Mouse (Mus musculus): ENCODE data around the gene Gk5. TPM values are rescaled to one million over a fixed set of nuclear protein-coding genes. Genes with fewer than 3 reads are reported as not detected.
"Not testable (repeated sequence)": the region's sequence is repeated elsewhere in the genome, so short reads cannot be mapped to it uniquely, and the experiment has no call there.

The Gk5 gene
- total RNA-seq, 2 experiments from 2014 or later, result 9.1 to 10.4 TPM

DNA sequence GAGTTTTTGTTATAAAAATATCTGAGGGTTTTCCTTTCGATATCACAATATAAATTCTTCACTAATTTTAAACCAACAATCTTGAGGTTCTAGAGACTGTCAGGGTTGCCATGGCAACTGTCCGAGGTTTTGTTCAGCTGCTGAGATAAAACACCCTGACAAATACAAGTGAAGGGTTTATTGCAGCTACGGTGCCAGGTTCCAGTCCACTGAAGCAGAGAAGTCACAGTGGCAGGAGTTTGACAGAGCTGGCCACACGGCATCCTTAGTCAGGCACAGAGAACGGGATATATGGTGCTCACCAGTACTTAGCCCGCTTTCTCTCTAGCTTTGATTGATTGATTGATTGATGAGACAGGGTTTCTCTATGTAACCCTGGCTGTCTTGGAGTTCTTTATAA, 23.3 kb downstream of the Gk5 start:
- intact Hi-C loops (cut with DNase I), result no loop called here
- no peak for DNase-seq

DNA sequence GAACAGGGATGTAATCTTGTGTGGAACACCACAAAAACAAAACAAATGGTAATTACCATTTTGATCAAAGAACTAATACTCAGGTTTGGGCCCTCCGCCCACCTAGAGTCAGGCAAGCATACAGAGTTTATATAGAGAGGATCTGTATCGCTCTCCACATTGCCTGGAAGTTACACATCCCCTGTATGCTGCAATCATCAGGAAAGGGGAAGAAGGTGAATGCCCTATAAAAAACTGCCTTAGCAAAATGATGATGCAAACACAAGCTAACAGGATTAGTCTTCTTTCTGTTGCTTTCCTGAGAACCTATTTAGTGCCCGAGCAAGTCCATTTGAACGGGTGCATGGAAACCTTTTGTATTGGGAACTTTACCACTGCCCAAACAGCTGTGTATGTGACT, 24.5 kb downstream of the Gk5 start:
- intact Hi-C loops (cut with DNase I), result no loop called here
- DNase-seq, result no peak

DNA sequence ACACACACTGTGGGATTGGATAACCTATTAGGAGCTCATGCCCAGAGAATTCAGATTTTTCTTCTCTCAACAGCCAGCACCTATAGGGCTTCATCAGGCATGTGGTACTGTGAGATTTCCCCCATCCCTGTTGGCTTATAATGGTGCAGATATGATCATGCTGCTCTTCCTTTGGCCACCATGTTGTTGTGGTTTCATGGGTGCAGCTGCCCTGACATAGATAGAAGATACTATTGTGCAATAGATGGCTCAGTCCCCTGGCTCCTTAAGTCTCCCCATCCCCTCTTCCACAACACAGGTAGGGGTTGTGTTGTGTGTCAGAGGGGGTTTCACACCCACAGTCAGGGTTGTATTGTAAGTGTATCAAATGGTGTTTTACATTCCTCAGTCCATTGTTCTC, 25.7 kb downstream of the Gk5 start:
- DNase-seq, result no peak
- intact Hi-C loops (cut with DNase I), result no loop called here

DNA sequence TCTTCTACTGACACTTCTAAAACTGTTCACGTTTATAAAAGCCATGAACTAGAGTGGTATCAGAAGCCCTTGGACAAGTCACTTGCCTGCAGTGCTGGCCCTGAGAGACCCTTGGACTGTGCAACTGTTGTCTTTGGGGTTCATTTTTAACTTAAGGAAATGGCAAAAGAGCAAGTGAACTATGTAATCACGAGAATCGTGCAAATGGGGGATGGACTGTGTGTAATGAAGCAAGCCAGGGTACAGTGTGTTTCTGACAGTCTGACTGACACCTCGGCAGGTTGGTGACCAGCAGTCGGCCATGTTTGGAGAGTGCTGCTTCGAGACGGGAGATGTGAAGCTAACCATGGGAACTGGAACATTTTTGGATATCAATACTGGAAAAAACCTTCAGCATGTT, 33.6 kb downstream of the Gk5 start:
- intact Hi-C loops (cut with DNase I), result no loop called here
- no peak for DNase-seq

DNA sequence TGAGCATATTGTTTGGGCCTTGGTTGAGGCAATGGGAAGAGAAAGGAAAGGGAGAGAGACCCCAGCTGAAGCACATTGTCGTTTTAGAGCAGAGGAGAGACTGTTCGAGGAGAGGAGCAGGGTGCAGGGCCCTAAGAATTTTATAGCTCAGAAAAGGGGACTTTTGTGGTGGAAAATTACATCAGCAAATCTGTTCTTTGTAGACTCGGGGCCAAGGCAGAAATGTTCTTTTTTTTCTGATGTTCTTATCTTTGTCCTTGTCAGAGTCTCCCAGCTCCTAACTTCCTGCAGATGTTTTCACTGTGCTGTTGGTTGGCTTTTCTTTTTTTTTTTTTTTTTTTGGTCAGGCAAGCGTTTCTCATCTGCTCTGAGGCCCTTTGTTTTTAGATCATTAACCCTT, 39.3 kb downstream of the Gk5 start:
- DNase-seq, result no peak
- intact Hi-C loops (cut with DNase I), result no loop called here

DNA sequence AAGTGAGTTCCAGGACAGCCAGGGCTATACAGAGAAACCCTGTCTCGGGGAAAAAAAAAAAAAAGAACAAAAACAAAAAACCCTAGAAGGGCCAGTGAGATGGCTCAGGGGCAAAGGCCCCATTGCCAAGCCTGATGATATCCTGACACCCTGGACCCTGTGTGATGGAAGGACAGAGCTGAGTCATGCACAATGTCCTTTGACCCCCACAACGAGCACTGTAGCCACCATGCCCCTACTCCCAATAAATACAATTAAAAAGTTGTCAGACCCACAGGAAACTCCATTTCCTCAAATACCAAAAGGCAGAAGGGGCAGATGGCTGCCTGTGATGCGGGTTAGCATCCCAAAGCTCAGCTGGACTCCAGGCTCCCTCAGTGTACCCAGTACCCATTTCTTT, 39.9 kb downstream of the Gk5 start:
- intact Hi-C loops (cut with DNase I), result no loop called here
- DNase-seq, result no peak

DNA sequence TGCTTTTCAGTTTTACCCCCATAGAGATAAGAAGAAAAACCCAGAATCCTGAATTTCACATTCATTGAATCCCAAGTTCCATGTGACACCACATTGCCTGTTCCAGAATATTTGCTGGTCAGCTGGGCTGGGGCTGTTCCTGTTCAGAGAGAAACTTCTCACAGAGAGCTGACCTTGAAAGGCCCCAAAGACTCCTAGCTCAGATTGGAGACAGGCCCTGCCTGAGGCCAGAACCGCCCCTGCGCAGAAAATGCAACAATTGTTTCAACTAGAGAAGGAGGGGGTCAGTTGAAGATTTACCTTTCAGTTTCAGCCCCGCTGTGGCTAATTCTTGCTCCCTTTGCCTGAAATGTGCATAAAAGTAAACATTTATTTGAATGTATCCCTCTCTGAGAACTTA, 41.6 kb downstream of the Gk5 start:
- no peak for DNase-seq
- intact Hi-C loops (cut with DNase I), result no loop called here

DNA sequence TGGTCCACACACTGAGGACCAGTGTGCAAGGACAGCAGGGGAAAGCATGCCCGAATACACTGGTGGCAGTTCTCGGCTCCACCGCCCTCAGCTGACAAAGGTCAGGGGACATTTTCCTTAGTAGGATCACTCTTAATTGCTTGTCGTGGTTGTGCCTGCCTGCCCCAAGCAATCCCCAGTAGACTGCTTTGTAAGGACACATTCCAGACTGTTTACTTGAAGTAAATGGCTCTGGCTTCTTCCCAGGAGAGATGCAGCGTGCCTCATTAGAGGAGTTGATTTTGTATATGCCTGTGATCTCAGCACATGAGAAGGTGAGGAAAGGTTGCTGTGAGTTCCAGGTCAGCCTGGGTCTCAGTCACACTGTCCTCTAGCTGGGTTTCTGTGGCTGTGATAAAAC, 43.3 kb downstream of the Gk5 start:
- intact Hi-C loops (cut with DNase I), result no loop called here

DNA sequence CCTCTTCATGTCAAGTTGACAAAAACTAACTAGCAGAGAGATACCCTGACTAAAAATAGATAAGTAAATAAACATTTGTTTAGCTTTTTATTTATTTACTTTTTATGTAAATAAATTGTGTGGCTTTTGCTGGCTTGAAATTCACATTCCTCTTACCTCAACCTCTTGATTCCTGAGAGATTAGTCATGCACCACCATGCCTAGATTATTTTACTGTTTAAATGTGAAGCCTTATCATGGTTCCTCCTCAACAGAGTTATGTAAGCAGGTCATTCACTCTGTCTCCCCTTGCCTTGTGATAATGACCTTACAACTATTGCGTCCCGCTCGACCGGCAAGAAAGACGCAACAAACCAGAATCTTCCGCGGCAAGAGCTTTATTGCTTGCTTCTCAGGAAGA, 44.3 kb downstream of the Gk5 start:
- intact Hi-C loops (cut with DNase I), result no loop called here
- no peak for DNase-seq

More for the DNA sequence above, 43.3 kb downstream of the Gk5 start:
- no peak for DNase-seq

DNA sequence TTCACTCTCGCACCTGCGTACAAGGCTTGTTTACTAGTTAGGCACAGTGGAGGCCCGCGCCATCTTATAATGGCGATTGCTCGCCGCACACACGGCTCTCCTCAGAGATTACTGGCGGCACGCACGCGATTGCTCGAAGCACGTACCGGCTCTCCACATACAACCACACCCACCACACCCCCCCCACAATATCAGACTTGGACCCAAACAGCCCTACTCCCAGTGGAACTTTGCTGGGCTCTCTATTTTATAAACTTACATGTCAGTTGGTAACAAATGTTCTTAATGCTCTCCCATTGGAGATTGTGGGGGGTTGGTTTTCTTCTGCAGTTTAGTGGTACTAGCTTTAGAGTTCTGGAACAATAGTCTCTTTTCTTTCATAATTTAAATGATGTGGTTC, 44.8 kb downstream of the Gk5 start:
- intact Hi-C loops (cut with DNase I); DNase-seq: not testable (repeated sequence)

DNA sequence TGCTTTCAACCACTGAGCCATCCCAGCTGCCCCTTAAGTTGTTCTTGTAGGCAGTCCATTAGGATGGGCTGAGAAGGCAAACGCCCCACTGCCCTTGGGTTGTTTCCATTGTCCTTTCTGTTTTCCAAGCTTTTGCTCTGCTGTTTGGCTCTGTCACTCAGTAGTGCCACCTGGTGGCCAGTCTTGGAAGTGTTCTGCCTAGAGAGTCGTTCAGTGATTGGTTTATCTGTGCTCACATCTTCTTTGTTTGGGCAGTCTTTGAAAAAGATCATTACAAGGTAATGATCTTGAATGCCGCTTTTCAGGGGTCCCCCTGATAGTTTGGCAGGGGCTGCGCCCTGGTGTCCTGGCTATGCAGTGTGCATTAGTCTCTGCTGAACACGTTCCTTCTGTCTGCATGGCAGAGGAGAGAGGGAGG, 48.0 kb downstream of the Gk5 start:
- peak; percentile 72 for DNase-seq
- intact Hi-C loops (cut with DNase I), result no loop called here

DNA sequence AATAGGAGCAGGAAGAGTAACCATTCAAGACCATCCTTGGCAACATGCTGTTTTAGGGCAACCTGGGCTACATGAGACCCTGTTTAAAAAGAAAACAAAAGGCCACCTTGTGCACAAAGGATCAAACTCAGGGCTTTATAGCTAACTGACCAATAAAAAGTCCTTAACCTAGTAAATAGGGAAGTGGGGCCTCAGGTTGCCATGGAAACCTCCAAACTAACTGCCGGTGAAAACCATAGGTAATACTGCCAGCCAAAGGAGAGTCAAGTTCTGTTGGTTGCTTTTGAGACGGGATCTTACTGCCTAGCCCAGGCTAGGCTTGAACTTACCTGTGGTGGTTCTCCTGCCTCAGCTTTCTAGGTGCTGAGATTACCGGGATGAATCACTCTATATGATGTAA, 51.4 kb downstream of the Gk5 start:
- intact Hi-C loops (cut with DNase I), result no loop called here
- DNase-seq, result no peak

DNA sequence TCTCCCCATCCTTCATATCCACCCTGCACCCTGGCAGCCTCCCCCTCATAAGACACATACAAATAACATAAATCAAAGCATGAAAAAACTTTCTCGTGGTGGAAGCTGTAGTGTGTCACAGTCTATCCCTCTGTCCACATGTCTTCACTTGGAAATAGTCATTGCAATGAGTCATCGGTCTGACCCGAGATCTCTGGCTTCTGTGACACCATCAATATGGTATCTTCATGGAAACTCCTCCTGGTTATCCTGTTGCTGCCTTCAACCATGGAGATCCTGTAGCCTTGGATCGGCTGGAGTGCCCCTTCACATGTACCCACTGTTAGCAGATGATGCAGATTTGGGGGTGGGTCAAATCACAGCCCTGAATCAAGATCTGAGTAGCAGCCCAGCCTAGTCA, 65.7 kb downstream of the Gk5 start:
- intact Hi-C loops (cut with DNase I), result no loop called here
- DNase-seq, result no peak

DNA sequence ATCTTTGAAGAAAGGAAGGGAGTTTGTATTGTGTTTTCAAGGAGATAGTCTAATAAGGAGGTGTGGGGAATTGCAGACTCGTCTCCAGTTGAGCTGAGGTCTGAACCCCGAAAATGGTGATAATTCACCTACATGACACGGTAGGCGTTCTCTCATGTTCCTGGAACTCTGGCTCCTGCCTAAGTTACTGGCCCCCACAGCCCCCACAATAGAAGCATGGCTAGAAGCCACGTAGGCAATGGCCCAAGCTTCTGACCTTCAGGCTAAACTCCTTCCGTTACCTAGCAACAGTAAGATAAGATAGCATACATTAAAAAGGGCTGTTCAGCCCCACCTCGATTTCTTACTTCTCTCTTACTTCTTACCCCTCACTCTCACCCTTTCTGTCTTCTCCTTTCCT, 67.5 kb downstream of the Gk5 start:
- intact Hi-C loops (cut with DNase I), result no loop called here

DNA sequence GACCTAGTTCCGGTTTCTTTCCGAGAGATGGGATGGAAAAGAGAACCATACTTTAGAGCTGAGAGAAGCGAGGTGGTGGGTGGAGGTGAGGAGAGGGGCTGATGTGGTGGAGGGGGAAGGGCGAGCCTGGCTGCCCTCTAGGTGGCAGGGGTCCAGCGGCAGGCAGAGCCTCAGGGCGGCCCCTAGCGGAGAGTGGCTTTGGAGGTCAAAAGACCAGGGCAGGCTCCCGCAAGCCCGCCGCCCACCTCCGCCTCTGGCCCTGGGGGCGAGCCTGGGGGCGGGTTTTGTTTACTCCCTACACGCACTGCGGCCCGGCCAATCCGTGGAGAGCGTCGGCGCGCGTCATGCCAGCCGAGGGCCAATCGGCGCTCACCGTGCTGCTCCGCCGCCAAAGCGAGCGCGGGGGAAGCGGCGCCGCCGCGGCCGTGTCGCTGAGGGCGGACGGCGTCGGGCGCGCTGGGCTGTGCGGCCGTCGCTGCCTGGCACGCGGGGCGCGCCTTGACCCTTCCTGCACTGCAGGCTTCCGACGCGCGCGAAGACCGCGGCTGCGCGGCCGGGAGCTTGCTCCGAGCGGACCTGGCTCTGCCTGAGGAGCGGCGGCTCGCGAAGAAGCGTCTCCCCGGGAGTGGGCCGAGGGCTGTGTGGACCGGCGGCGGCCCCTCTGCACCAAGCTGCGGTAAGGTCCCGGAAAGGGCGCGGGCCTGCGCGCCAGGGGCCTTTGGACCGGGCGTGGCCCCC, 76.9 kb downstream of the Gk5 start, which contains the start of gene Tfdp2:
Gene Tfdp2, plus strand, starts transcription at position 391 of the 738 bp plus-strand sequence.
- peak; percentile 93 for DNase-seq
- intact Hi-C loops (cut with DNase I), result no loop called here

More for the DNA sequence above, 67.5 kb downstream of the Gk5 start:
- DNase-seq, result no peak

DNA sequence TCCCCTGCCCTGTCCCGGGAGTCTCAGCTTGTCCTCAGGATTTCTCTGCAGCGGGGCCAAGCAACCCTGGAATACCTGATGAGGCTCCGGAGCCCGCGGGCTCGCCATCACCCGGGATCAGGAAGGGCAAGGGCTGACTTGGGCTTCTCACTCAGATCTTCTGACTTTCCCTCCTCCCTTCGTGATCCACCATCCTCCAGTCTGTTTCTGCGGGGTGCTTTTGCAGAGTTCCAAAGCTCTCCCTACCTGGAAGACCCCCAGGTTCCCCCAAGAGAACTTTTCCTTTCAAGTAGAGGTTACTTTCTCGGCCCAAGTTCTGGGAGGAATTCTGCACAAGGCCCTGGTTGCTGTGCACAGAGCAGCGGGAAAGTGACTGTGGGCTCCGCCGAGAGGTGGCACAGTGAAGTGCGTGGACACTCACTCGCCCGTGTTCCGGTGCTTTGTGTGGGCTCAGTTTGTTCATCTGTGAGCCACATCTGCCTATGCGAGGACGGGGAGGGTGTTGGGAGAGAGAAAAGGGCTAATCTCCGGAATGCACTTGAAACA, 77.5 kb downstream of the Gk5 start:
- intact Hi-C loops (cut with DNase I), result no loop called here
- DNase-seq, result peak; percentile 32

DNA sequence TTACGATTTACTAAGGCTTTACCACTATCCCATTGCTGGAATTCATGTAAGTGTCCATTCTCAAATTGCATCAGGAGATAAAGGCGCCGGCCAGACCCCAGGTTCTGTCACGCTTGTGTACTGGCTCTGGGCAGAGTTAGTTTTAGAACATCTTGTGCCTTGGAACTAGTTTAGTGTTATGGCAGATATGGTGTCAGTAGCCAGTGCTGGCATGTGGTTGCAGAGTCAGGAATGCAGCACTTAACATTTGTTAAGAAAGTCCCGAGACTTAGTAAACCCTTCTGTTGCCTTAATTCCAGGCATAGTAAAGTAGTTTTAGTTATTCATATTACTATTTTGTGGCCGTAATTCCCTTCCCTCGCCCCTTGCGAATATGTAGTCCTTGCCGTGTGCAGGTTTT, 78.6 kb downstream of the Gk5 start:
- intact Hi-C loops (cut with DNase I), result no loop called here
- DNase-seq, result no peak

DNA sequence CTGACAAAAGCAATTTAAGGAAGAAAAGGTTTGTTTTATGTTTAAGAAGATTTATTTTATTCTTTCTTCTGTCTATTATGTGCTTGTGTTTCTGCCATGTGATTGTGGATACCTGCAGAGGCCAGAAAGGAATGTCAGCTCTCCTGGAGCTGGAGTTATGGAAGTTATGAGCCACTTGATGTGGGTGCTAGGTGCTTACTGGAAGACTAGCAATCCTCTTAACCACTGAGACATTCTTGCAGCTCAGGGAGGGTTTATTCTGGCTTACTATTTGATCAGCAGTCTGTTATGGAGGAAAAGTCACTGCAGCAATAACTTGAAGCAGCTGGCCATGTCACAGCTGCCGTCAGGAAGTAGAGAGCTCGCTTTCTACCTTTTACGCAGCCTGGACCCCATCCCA, 84.5 kb downstream of the Gk5 start:
- intact Hi-C loops (cut with DNase I), result no loop called here
- no peak for DNase-seq

DNA sequence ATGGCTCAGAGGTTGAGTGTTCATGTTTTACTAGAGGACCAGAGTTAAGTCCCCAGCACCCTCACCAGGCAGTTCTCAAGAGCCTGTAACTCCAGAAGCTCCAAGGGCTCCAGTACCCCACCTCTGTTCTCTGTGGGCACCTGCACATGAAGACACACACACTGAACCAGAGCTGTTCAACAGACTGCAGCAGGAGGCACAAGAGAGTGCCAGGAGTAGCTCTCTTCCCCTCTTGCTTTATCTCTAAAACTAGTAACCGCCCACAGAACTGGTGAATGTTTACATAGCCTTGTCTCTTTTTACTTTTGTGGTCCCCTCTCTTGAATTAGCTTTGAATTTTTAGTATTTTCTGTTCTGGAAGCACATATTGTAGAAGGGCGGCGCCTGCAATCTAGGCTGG, 88.3 kb downstream of the Gk5 start:
- intact Hi-C loops (cut with DNase I), result no loop called here
- DNase-seq, result no peak

DNA sequence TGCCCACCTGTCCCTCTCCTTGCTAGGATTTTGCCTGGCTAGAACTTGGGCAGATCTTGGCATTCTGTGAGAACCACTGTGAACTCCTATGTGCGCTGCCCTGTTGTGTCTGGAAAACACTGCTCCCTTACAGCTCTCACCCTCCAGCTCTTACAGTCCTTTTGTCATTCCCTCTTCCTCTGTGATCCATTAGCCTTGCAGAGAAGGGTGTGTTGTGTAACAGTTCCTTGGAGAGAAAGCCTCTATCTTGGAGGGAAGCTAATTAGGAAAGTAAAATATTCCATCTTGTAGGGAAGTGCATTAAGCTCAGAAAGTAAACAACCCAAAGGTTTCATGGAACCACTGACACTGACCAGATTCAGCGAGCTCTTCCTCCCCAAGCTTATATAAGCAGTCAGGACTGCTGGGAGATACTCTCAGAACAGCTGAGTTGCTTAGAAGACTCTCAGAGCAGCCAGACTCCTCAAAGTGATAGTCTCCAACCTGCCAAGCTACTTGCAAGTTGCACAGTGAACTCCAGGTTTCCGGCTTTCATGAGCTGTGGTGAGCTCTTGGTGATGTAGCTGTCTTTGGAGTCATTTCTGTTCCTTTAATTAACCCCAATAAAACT, 94.0 kb downstream of the Gk5 start:
- intact Hi-C loops (cut with DNase I), result no loop called here
- no peak for DNase-seq

DNA sequence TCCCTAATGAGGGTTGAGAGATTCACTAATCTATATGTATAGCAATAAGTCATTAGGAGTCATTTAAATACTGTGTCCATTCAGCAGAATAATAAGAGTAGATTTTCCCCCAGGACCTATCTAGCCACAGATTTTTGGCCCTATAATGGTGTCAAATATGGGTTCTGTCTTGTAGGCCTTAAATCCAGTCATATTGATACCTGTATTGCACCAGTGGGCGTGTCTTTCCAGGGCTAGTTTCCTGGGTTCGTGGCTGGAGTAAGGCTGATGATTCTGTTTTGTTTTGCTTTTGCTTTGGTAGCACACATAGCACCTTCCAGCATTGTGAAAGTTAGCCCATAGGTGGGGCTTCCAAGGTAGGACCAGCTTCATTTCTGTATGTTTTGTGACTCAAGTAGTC, 95.0 kb downstream of the Gk5 start:
- no peak for DNase-seq
- intact Hi-C loops (cut with DNase I), result no loop called here

DNA sequence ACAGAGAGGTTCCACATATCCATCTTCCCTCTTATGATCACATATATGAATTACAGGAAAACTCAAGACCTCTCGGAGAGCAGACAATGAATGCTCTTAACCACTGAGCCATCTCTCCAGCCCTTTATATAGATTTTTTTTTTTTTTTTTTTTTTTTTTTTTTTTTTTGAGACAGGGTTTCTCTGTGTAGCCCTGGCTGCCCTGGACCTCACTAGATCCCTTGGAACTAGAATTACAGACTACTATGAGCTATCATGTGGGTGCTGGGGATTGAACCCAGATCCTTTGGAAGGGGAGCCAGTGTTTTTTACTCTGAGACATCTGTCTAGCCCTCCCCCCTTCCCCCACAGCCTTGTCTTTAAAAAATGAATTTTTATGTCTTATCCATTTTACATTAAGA, 98.1 kb downstream of the Gk5 start:
- DNase-seq, result no peak
- intact Hi-C loops (cut with DNase I), result no loop called here
